Mouse (Mus musculus) forebrain, embryonic 12.5 days (tissue): ENCODE measurements around the gene Man1c1. TPM values are rescaled to one million over a fixed set of nuclear protein-coding genes. Genes with fewer than 3 reads are reported as not detected.

ENCODE experiments used
- ATAC-seq: fragments of 200-750 bp; cut with Nextera tagmentation; 2 replicates; pipeline ENCODE4 v1.8.0; 2017; ENCODE audit warnings: moderate TSS enrichment; ENCODE audit not compliant: low FRiP score
- H3K27ac ChIP-seq: fragments of 300-500 bp; sonication (generic); 2 replicates; pipeline ENCODE4 v1.5.1; 2016; ENCODE audit warnings: mild to moderate bottlenecking
- H3K27me3 ChIP-seq: fragments of 300-500 bp; sonication (generic); 2 replicates; pipeline ENCODE4 v1.6.1; 2016; ENCODE audit warnings: mild to moderate bottlenecking
- H3K36me3 ChIP-seq: fragments of 300-500 bp; sonication (generic); replicated peaks from 2 replicates; pipeline ENCODE4 v1.6.1; 2016; ENCODE audit warnings: mild to moderate bottlenecking
- H3K4me1 ChIP-seq: fragments of 300-500 bp; sonication (generic); 2 replicates; pipeline ENCODE4 v1.6.1; 2016
- H3K4me2 ChIP-seq: fragments of 300-500 bp; sonication (generic); 2 replicates; pipeline ENCODE4 v1.6.1; 2016; ENCODE audit warnings: mild to moderate bottlenecking, moderate library complexity
- H3K4me3 ChIP-seq: fragments of 300-500 bp; sonication (generic); replicated peaks from 2 replicates; pipeline ENCODE4 v1.5.1; 2016; ENCODE audit warnings: mild to moderate bottlenecking
- H3K9ac ChIP-seq: fragments of 300-500 bp; sonication (generic); 2 replicates; pipeline ENCODE4 v1.6.1; 2016; ENCODE audit warnings: mild to moderate bottlenecking
- H3K9me3 ChIP-seq: fragments of 300-500 bp; sonication (generic); 2 replicates; pipeline ENCODE4 v1.6.1; 2016
- WGBS: fragments of 180-500 bp; shearing (Covaris S2); methylation state at CpG from one replicate; pipeline ENCODE4 v1.1.7; 2016; 5-methylcytosine and 5-hydroxymethylcytosine counted together
- polyA plus RNA-seq: library from polyadenylated mRNA; unstranded; fragments of >200 nt; fragmentation: Nextera tagmentation; extraction: Ambion mirVana; gene quantifications from 2 replicates; pipeline ENCODE4 v1.2.1, GENCODE M21; 2016

The Man1c1 gene
- polyA plus RNA-seq, 1 experiment from 2014 or later = 4.0 TPM

- H3K9me3 ChIP-seq = no peaks in the 10 kb centered on the region
- H3K36me3 ChIP-seq = no peaks in the 10 kb centered on the region
- peaks cover 3% of the 10 kb centered on the region; the same call in 1 of the 2 replicates for H3K4me1 ChIP-seq
- H3K27ac ChIP-seq = no peak overlapping the region
- no peak overlapping the region for H3K9ac ChIP-seq
- no peak overlapping the region for H3K4me3 ChIP-seq
- WGBS = 61% methylated on average over 3 of the region's 3 CpGs
- ATAC-seq = no peak
- no peaks in the 10 kb centered on the region for H3K27me3 ChIP-seq
- no peak overlapping the region for H3K4me2 ChIP-seq
Observed at GRCm38 (mm10) chr4:134720371-134720770, 16.3 kb upstream of the Man1c1 start.

- ATAC-seq = no peak
- peaks cover 3% of the 10 kb centered on the region; the same call in 1 of the 2 replicates for H3K4me1 ChIP-seq
- H3K9me3 ChIP-seq = no peaks in the 10 kb centered on the region
- H3K4me3 ChIP-seq = no peak overlapping the region
- WGBS = 80% methylated on average over 8 of the region's 8 CpGs
- H3K27ac ChIP-seq = no peak overlapping the region
- H3K9ac ChIP-seq = no peak overlapping the region
- no peak overlapping the region for H3K4me2 ChIP-seq
- no peaks in the 10 kb centered on the region for H3K27me3 ChIP-seq
- H3K36me3 ChIP-seq = no peaks in the 10 kb centered on the region
Observed at GRCm38 (mm10) chr4:134719489-134719888, 15.4 kb upstream of the Man1c1 start.

DNA sequence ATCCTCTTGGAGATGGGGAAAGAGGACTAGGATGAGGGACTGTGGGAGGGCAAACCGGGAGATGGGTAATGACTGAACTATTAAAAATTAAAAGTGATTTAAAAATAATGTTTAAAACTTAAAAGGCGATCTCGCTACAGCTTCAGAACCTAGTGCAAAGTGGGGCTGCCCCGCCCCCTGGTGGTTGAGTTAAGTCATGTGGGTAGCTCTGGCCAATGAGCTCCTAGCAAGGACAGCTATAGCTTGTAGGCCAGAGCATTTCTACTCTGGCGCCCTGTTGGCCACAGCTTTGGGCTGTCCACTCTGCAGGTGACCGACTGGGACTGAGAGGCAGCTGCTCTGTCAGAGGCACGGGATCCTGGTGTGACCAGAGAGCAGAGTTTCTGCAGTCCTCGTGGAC is 9.8 kb upstream of the Man1c1 start:
- WGBS = 9% methylated on average over 8 of the region's 8 CpGs
- peak; percentile 89 for ATAC-seq
- H3K27ac ChIP-seq = no peak overlapping the region
- H3K9me3 ChIP-seq = no peaks in the 10 kb centered on the region
- H3K9ac ChIP-seq = no peak overlapping the region
- no peaks in the 10 kb centered on the region for H3K27me3 ChIP-seq
- H3K4me3 ChIP-seq = no peak overlapping the region
- H3K36me3 ChIP-seq = no peaks in the 10 kb centered on the region
- no peak overlapping the region; the same call in 1 of the 2 replicates for H3K4me2 ChIP-seq
- H3K4me1 ChIP-seq = peaks cover 12% of the 10 kb centered on the region

DNA sequence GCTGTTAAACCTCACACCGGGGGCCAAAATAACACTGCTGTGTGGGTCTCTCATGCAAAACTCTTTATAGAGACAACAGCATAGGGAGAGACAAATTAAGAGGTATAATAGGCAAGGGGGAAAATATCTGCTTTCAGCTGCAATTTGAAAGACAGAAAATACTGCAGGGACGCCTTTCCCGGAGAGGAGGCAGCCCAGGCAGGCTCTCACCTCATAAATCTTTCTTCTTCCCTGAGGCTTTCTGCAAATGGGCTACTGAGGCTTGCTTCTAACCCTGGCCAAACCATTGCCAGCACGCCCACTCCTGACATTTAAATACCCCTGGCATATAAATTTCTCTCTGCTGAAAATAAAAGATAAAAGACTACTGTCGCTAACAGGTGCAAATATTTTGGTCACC is 1.2 kb upstream of the Man1c1 start:
- no peak overlapping the region for H3K9ac ChIP-seq
- no peak for ATAC-seq

DNA sequence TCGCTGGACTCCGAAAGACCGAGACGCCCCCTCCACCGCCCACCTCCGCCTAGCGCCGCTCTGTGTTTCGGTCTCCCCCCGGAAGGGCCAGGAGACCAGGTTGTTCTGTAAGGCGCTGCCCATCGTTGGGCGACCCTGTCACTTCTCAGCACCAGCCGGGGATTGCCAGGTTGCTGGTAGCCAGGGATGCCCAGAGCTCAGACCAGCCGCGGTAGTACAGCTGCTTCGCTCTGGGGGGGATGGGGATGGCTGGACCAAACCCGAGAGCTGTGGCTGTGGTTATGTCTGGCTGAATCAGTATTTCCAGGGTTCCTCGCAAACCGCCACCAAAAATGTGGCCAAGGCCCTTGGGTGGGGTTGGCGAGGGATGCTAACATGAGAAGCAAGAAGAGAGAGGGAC is 500 bp upstream of the Man1c1 start:
- Histone ChIP-seq H3K27ac (0 out of 2 replicates have a peak overlapping the region, but pooled peaks have one; percentile 3), H3K4me3 (peak overlapping the region; percentile 61), H3K36me3 (no peaks in the 10 kb centered on the region), H3K4me2 (peak overlapping the region; percentile 99), H3K27me3 (peaks cover 40% of the 10 kb centered on the region), H3K9ac (peak overlapping the region; percentile 55; the same call in 1 of the 2 replicates), H3K4me1 (peaks cover 27% of the 10 kb centered on the region), H3K9me3 (no peaks in the 10 kb centered on the region)
- WGBS = under 1% methylated on average over 21 of the region's 21 CpGs
- no peak for ATAC-seq

More for the DNA sequence above, 1.2 kb upstream of the Man1c1 start:
- Histone ChIP-seq H3K4me2 (peak overlapping the region; percentile 99; the same call in 1 of the 2 replicates), H3K36me3 (no peaks in the 10 kb centered on the region), H3K27me3 (peaks cover 40% of the 10 kb centered on the region), H3K4me1 (peaks cover 32% of the 10 kb centered on the region), H3K4me3 (peak overlapping the region; percentile 61; the same call in 1 of the 2 replicates), H3K9me3 (no peaks in the 10 kb centered on the region), H3K27ac (no peak overlapping the region)
- 75% methylated on average over 5 of the region's 5 CpGs for WGBS

DNA sequence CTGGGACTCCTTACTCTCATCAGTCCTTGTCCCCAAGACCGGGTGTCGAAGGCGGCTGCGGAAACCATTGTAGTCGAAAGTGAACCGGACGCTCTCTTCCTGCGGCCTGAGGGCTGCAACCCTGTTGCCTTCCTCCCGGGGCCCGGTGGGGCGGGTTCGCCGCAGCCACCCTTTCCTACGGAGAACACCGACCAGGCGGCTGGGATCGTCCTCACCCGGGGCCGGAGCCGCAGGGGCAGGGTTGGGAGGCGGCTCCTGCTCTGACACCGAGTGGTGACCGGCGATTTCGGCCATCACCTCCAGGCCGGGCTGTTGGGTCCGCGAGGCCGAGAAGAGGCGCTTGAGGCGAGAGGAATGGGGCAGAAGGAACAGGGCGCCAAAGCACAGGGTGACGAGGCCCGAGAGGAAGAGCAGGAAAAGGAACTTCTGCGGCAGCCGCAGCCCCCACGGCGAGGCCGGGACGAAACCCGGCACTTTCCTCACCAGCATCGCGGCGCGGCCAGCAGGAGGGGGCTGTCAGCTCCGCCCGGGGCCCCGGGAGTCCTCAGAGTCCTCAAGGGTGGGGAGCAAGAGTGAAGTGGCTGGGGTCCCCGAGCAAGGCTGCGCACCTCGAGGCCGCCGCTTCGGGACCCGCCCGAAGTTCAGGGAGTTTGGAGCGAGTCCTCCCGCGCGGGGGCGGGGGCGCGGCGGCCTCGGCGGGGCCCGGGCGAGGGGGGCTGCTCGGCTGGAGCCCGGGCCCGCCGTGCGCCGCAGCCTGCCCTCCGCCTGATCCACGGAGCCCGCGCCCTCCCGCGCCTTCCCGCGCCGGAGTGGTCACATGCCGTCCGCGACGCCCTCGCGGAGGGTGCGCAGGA is 882 bp downstream of the Man1c1 start:
- Histone ChIP-seq H3K4me2 (peak overlapping the region; percentile 99), H3K36me3 (no peaks in the 10 kb centered on the region), H3K4me1 (peaks cover 25% of the 10 kb centered on the region), H3K9ac (peak overlapping the region; percentile 68), H3K27me3 (peaks cover 40% of the 10 kb centered on the region), H3K9me3 (no peaks in the 10 kb centered on the region), H3K27ac (no peak overlapping the region), H3K4me3 (peak overlapping the region; percentile 61)
- 2% methylated on average over 84 of the region's 90 CpGs for WGBS
- ATAC-seq = peak; percentile 22

- WGBS = 40% methylated on average over 6 of the region's 6 CpGs
Observed at GRCm38 (mm10) chr4:134701934-134702333, 2.2 kb downstream of the Man1c1 start.

DNA sequence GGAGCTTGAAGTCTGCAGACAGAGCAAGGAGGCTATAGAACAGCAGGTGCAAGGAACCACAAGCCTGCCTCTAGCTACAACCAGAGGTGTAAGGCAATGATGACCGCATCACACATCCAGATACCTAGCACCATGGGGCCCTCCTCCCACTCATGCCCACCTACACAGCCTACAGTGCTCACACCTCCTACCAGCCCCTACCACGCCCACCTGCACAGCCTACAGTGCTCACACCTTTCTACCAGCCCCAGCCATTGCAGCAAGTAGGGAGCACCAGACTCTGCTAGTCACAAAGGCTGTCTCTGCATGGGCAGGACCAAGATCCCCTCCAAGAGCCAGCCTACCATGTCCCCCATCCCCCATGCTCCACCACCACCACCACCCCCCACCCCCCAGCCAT is 3.2 kb downstream of the Man1c1 start:
- H3K9me3 ChIP-seq = no peaks in the 10 kb centered on the region
- no peak for ATAC-seq
- no peak overlapping the region for H3K9ac ChIP-seq
- H3K4me2 ChIP-seq = no peak overlapping the region
- no peaks in the 10 kb centered on the region for H3K36me3 ChIP-seq
- peaks cover 25% of the 10 kb centered on the region for H3K4me1 ChIP-seq
- H3K4me3 ChIP-seq = no peak overlapping the region
- H3K27me3 ChIP-seq = peaks cover 38% of the 10 kb centered on the region
- WGBS = 87% methylated on average over 2 of the region's 2 CpGs
- H3K27ac ChIP-seq = no peak overlapping the region

More at GRCm38 (mm10) chr4:134701934-134702333, 2.2 kb downstream of the Man1c1 start:
- H3K4me2 ChIP-seq = peak overlapping the region; percentile 99
- H3K9ac ChIP-seq = no peak overlapping the region
- no peaks in the 10 kb centered on the region for H3K36me3 ChIP-seq
- peaks cover 40% of the 10 kb centered on the region for H3K27me3 ChIP-seq
- no peak for ATAC-seq
- no peak overlapping the region for H3K27ac ChIP-seq
- H3K4me3 ChIP-seq = peak overlapping the region; percentile 61; the same call in 1 of the 2 replicates
- H3K9me3 ChIP-seq = no peaks in the 10 kb centered on the region
- H3K4me1 ChIP-seq = peaks cover 25% of the 10 kb centered on the region

GRCm38 (mm10) chr4:134693202-134693940 is 10.7 kb downstream of the Man1c1 start:
- no peaks in the 10 kb centered on the region for H3K4me1 ChIP-seq
- H3K9me3 ChIP-seq = 0 out of 2 replicates have a peak, but pooled peaks cover 3% of the 10 kb centered on the region
- H3K27ac ChIP-seq = no peak overlapping the region
- 77% methylated on average over 9 of the region's 9 CpGs for WGBS
- H3K36me3 ChIP-seq = no peaks in the 10 kb centered on the region
- ATAC-seq = no peak
- no peaks in the 10 kb centered on the region for H3K27me3 ChIP-seq
- no peak overlapping the region for H3K4me3 ChIP-seq
- H3K4me2 ChIP-seq = no peak overlapping the region
- no peak overlapping the region for H3K9ac ChIP-seq

GRCm38 (mm10) chr4:134692388-134692787 is 11.7 kb downstream of the Man1c1 start:
- Histone ChIP-seq H3K27me3 (no peaks in the 10 kb centered on the region), H3K4me1 (no peaks in the 10 kb centered on the region), H3K9me3 (0 out of 2 replicates have a peak, but pooled peaks cover 3% of the 10 kb centered on the region), H3K4me2 (no peak overlapping the region), H3K27ac (no peak overlapping the region), H3K9ac (no peak overlapping the region), H3K36me3 (no peaks in the 10 kb centered on the region), H3K4me3 (no peak overlapping the region)
- WGBS = 90% methylated on average over 1 of the region's 1 CpGs
- ATAC-seq = no peak

- no peak for ATAC-seq
- Histone ChIP-seq H3K4me1 (no peaks in the 10 kb centered on the region; the same call in 1 of the 2 replicates), H3K9me3 (no peaks in the 10 kb centered on the region; the same call in 1 of the 2 replicates), H3K9ac (no peak overlapping the region), H3K4me3 (no peak overlapping the region), H3K4me2 (no peak overlapping the region), H3K36me3 (no peaks in the 10 kb centered on the region), H3K27ac (no peak overlapping the region), H3K27me3 (no peaks in the 10 kb centered on the region)
- WGBS = 92% methylated on average over 13 of the region's 13 CpGs
Observed at GRCm38 (mm10) chr4:134686022-134686661, 17.9 kb downstream of the Man1c1 start.
